Mouse (Mus musculus) bone marrow macrophage, adult 2 months (primary cell): ENCODE measurements around the gene Syk.

Experiments used
- CTCF ChIP-seq: IDR thresholded peaks from 2 replicates; pipeline ENCODE4 v1.5.1; 2012; ENCODE audit warnings: low read depth, mild to moderate bottlenecking, low read length, moderate library complexity
- POLR2A ChIP-seq: IDR thresholded peaks from 2 replicates; pipeline ENCODE4 v1.6.1; 2012; ENCODE audit warnings: mild to moderate bottlenecking, low read depth, low read length, borderline replicate concordance

DNA sequence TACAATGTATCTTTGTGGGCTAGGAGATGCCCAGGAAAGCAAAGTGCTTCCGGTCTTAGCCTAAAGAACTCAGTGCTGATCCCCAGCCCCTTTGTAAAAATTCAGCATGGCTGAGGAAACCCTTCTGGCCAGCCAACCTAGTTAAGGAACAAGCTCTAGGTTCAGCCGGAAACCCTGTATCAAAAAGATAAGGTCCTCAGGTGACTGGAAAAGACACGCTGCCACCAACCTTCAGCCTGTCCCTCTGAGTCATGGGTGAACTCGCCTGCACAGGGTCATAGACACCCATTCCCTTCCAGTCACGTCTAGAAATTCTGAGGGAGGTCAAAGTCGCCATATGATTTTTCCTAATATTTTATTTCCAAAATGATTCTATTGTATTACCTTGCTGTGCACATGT lies 109.3 kb downstream of the Syk start:
- TF ChIP-seq POLR2A = no peak
- no peak for TF ChIP-seq CTCF
